Mouse (Mus musculus) hindbrain, embryonic 14.5 days (tissue): ENCODE measurements around the gene Faap24. TPM values are rescaled to one million over a fixed set of nuclear protein-coding genes. Genes with fewer than 3 reads are reported as not detected.

Experiments used
- ATAC-seq: fragments of 200-750 bp; cut with Nextera tagmentation; 2 replicates; pipeline ENCODE4 v1.8.0; 2017; ENCODE audit warnings: moderate number of reproducible peaks, mild to moderate bottlenecking, moderate TSS enrichment, moderate library complexity; ENCODE audit not compliant: low FRiP score
- DNase-seq: peaks from one replicate; pipeline ENCODE4 v3.0.0-alpha.2; 2015; ENCODE audit warnings: low spot score
- H3K27ac ChIP-seq: fragments of 300-500 bp; sonication (generic); 2 replicates; pipeline ENCODE4 v1.5.1; 2014; ENCODE audit warnings: mild to moderate bottlenecking, moderate library complexity
- H3K27me3 ChIP-seq: fragments of 300-500 bp; sonication (generic); 2 replicates; pipeline ENCODE4 v1.6.1; 2014; ENCODE audit warnings: mild to moderate bottlenecking, low read length, mixed read lengths; ENCODE audit not compliant: control insufficient read depth, insufficient read depth
- H3K36me3 ChIP-seq: fragments of 300-500 bp; sonication (generic); replicated peaks from 2 replicates; pipeline ENCODE4 v1.6.1; 2014; ENCODE audit not compliant: control insufficient read depth, insufficient read depth
- H3K4me1 ChIP-seq: fragments of 300-500 bp; sonication (generic); replicated peaks from 2 replicates; pipeline ENCODE4 v1.6.1; 2014; ENCODE audit warnings: antibody characterized with exemption, low read length, mixed read lengths; ENCODE audit not compliant: control insufficient read depth, insufficient read depth
- H3K4me2 ChIP-seq: fragments of 300-500 bp; sonication (generic); replicated peaks from 2 replicates; pipeline ENCODE4 v1.6.1; 2014; ENCODE audit warnings: mild to moderate bottlenecking, moderate library complexity
- H3K4me3 ChIP-seq: fragments of 300-500 bp; sonication (generic); replicated peaks from 2 replicates; pipeline ENCODE4 v1.5.1; 2014; ENCODE audit warnings: mild to moderate bottlenecking, low read length
- H3K9ac ChIP-seq: fragments of 300-500 bp; sonication (generic); 2 replicates; pipeline ENCODE4 v1.6.1; 2014
- H3K9me3 ChIP-seq: fragments of 300-500 bp; sonication (generic); 2 replicates; pipeline ENCODE4 v1.6.1; 2016; ENCODE audit warnings: low read length; ENCODE audit not compliant: control insufficient read depth
- WGBS: fragments of 180-500 bp; shearing (Covaris S2); extraction: QIAGEN DNeasy Blood & Tissue Kit; methylation state at CpG from one replicate; pipeline ENCODE4 v1.1.7; 2014; 5-methylcytosine and 5-hydroxymethylcytosine counted together
- polyA plus RNA-seq: library from polyadenylated mRNA; unstranded; fragments of >200 nt; fragmentation: Nextera tagmentation; extraction: Ambion mirVana; gene quantifications from 2 replicates; pipeline ENCODE4 v1.2.1, GENCODE M21; 2014

The Faap24 gene
- polyA plus RNA-seq, 1 experiment from 2014 or later: 17.5 TPM

GRCm38 (mm10) chr7:35392935-35393334, 3.7 kb downstream of the Faap24 start:
- H3K36me3 ChIP-seq: peaks cover 14% of the 10 kb centered on the region
- WGBS: 60% methylated on average over 5 of the region's 5 CpGs

DNA sequence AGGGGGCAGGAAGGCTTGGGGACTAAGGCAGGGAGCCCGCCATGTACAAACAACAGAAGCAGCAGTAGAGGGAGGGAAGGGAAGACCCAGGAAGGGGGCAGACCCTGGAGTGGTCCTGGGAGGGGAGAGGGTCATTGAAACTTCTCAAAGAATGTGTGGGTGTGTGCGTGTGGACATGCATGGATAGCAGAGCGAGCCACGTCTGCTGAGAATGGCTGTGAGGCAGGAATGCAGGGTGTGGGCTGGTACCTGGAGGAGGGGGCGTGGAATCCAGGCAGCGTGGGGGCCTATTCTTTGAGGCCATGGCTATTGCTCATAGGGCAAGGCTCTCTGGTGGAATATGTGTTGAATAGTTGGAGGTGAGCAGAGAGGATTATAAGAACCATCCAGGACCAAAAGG, 7.9 kb downstream of the Faap24 start:
- 62% methylated on average over 6 of the region's 6 CpGs for WGBS
- no peaks in the 10 kb centered on the region for H3K4me1 ChIP-seq
- ATAC-seq (no peak), DNase-seq (no peak)
- no peak overlapping the region for H3K27ac ChIP-seq
- H3K36me3 ChIP-seq: peaks cover 14% of the 10 kb centered on the region
- H3K27me3 ChIP-seq: no peaks in the 10 kb centered on the region
- H3K9me3 ChIP-seq: no peaks in the 10 kb centered on the region
- no peak overlapping the region for H3K4me2 ChIP-seq
- H3K9ac ChIP-seq: no peak overlapping the region
- no peak overlapping the region for H3K4me3 ChIP-seq

More at GRCm38 (mm10) chr7:35392935-35393334, 3.7 kb downstream of the Faap24 start:
- Histone ChIP-seq H3K4me2 (no peak overlapping the region), H3K27ac (no peak overlapping the region), H3K9ac (no peak overlapping the region), H3K27me3 (no peaks in the 10 kb centered on the region), H3K4me3 (no peak overlapping the region), H3K9me3 (no peaks in the 10 kb centered on the region), H3K4me1 (peaks cover 16% of the 10 kb centered on the region)
- DNase-seq (no peak), ATAC-seq (no peak)

- WGBS: 67% methylated on average over 6 of the region's 6 CpGs
Observed at GRCm38 (mm10) chr7:35386525-35386952, 10.1 kb downstream of the Faap24 start.

DNA sequence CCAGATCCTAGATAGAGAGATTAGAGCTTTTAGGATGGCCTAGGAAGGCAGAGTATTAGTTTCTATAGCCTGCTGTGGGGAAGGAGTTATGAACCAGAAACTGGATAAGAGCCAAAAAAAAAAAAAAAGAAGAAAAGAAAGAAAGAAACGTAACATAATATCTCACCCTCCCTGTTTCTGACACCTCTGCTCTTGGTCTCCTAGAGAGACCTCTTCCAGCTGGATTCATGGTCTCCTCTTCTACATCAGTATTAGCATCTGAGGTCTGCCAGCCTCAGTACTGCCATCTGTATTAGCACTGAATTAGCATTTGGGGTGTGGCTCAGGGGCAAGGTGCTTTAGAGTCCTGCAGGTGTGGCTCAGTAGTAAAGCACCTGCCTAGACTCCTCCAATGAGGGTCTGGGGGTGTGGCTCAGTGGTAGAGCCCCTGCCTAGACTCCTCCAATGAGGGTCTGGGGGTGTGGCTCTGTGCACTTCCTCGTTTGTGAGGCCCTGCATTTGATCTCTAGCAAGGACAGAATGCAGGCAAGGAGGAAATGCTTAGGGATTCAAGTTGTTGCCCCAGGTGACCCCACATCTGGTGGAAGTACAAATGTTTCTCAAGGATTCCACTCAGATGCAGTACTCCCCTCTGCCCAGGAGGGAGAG, 13.8 kb downstream of the Faap24 start:
- Histone ChIP-seq H3K4me3 (no peak overlapping the region), H3K27ac (no peak overlapping the region), H3K9me3 (no peaks in the 10 kb centered on the region), H3K27me3 (no peaks in the 10 kb centered on the region), H3K4me2 (no peak overlapping the region), H3K9ac (no peak overlapping the region), H3K4me1 (no peaks in the 10 kb centered on the region), H3K36me3 (no peaks in the 10 kb centered on the region)
- DNase-seq: no peak
- no peak for ATAC-seq
- 48% methylated on average over 2 of the region's 2 CpGs for WGBS

More at GRCm38 (mm10) chr7:35386525-35386952, 10.1 kb downstream of the Faap24 start:
- DNase-seq (no peak), ATAC-seq (no peak)
- Histone ChIP-seq H3K4me3 (no peak overlapping the region), H3K27me3 (no peaks in the 10 kb centered on the region), H3K4me2 (no peak overlapping the region), H3K36me3 (peaks cover 2% of the 10 kb centered on the region), H3K27ac (no peak overlapping the region), H3K4me1 (no peaks in the 10 kb centered on the region), H3K9ac (no peak overlapping the region), H3K9me3 (no peaks in the 10 kb centered on the region)

DNA sequence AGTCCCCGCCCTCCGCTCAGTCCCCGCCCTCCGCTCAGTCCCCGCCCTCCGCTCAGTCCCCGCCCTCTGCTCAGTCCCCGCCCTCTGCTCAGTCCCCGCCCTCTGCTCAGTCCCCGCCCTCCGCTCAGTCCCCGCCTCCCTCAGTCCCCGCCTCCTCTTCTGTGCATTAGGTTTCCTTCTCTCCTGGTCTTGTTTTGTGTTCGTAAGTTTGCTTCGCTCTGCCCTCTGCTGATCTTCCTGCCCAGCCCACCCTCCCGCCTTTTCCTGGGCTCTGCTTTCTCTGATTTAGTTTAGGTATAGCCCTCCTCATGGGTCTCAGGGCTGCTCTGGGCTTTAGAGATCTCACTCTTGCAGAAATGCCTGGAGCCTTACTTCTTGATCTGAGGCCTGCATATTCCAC, 14.8 kb downstream of the Faap24 start:
- Histone ChIP-seq H3K9me3 (no peaks in the 10 kb centered on the region), H3K27ac (no peak overlapping the region), H3K4me2 (no peak overlapping the region), H3K9ac (no peak overlapping the region), H3K36me3 (no peaks in the 10 kb centered on the region), H3K4me1 (no peaks in the 10 kb centered on the region), H3K4me3 (no peak overlapping the region), H3K27me3 (no peaks in the 10 kb centered on the region)
- 60% methylated on average over 16 of the region's 16 CpGs for WGBS
- no peak for DNase-seq
- ATAC-seq: no peak

DNA sequence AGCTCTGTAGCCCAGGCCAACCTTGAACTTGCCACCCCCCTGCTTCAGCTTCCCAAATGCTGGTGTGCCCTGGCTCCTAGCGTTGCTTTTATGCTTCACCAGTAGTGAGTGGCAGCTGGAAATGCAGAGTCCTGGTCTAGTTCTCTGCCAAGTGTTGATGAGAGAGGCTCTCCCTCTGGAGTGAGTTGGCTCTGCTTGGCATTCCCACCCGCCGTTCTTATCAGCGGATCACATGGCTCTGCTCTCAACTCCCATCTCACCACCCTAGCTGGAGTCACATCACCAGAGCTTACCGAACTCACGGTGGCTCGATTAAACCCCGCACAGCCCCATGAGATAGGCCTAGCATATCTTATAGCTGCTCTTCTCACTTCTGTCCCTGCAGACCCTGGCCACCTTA, 16.3 kb downstream of the Faap24 start:
- H3K4me1 ChIP-seq: no peaks in the 10 kb centered on the region
- H3K9ac ChIP-seq: no peak overlapping the region
- DNase-seq (no peak), ATAC-seq (no peak)
- H3K4me2 ChIP-seq: no peak overlapping the region
- H3K27me3 ChIP-seq: no peaks in the 10 kb centered on the region
- no peaks in the 10 kb centered on the region for H3K9me3 ChIP-seq
- WGBS: 85% methylated on average over 8 of the region's 8 CpGs
- no peak overlapping the region for H3K27ac ChIP-seq
- H3K36me3 ChIP-seq: no peaks in the 10 kb centered on the region
- no peak overlapping the region for H3K4me3 ChIP-seq

DNA sequence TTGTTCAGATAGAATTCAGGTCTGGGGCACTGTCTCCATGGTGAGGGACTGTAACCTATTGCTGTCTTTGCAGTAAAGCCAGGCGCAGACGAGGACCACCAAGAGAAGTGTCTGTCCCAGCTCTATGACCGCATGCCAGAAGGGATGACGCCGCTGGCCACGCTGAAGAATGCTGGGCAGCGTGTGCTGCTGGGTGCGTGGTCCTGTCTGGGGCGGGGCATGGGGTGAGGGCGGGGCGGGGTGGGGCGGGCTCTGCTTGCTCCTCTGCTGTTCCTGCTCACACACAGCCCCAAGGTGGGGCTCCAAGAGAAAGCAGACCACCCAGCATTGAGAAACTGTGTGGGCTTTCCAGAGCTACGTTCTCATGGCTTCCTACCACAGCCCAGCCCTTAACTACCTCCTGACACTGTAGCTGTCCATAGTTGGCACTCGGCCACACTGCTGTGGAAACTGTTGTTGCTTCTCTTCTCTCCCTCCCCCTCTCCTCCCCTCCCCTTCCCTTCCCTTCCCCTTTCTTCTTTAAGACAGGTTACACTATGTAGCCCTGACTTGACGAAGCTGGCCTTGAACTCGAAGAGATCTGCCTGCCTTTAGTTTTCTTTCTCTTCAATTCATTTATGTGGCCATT, 17.0 kb downstream of the Faap24 start:
- Histone ChIP-seq H3K9ac (no peak overlapping the region), H3K4me3 (no peak overlapping the region), H3K4me1 (no peaks in the 10 kb centered on the region), H3K4me2 (no peak overlapping the region), H3K27ac (no peak overlapping the region), H3K36me3 (no peaks in the 10 kb centered on the region), H3K9me3 (no peaks in the 10 kb centered on the region), H3K27me3 (no peaks in the 10 kb centered on the region)
- no peak for DNase-seq
- peak; percentile 43; the same call in 1 of the 2 replicates for ATAC-seq
- whole genome bisulfite sequencing: 36% methylated on average over 16 of the region's 16 CpGs

DNA sequence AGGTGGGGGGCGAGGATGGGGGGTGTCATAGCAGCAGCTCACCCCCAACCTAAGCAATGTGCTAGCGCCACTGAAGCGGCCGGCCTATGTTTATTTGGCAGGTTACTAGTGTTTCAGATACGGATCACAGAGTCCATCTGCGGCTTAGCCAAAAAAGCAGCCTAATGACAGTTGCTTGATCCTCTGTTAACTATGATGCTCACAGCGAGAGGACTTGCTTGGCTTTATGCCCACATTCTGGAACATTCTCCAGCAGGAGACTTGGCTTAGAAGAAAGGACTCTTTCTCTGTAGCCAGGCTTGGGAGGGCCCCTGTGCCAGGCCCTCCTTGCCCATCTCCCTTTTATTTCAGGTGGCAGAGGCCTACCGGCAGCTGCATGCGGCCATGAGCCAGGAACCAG, 20.0 kb downstream of the Faap24 start:
- 80% methylated on average over 9 of the region's 9 CpGs for WGBS
- Histone ChIP-seq H3K9me3 (no peaks in the 10 kb centered on the region), H3K4me1 (no peaks in the 10 kb centered on the region), H3K36me3 (no peaks in the 10 kb centered on the region), H3K27me3 (no peaks in the 10 kb centered on the region), H3K9ac (no peak overlapping the region), H3K27ac (no peak overlapping the region), H3K4me3 (no peak overlapping the region), H3K4me2 (no peak overlapping the region)
- ATAC-seq: no peak
- DNase-seq: peak; percentile 24

DNA sequence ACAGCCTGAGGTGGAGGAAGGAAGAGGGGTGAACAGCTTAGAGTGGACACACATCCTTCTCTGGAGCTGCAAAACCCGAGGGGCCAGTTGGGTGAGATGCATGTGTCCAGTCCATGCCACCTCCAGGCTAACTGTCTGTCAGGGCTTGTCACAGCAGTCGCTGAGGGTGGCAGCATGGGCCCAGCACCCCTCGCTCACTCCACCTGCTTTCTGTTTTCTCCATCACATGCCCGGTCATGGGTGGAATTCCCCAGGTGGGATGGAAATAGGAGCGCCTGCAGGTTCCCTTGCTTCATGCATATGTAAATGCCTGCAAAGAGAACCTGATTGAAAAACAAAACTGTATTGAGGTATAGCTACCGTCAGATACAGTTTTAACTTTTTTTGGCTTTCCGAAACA, 22.4 kb downstream of the Faap24 start:
- Histone ChIP-seq H3K27ac (no peak overlapping the region), H3K9me3 (no peaks in the 10 kb centered on the region), H3K27me3 (no peaks in the 10 kb centered on the region), H3K4me3 (no peak overlapping the region), H3K4me1 (0 out of 2 replicates have a peak, but pooled peaks cover 7% of the 10 kb centered on the region), H3K4me2 (no peak overlapping the region), H3K36me3 (no peaks in the 10 kb centered on the region), H3K9ac (no peak overlapping the region)
- DNase-seq (no peak), ATAC-seq (no peak)
- WGBS: 81% methylated on average over 7 of the region's 7 CpGs
